Mouse (Mus musculus): ENCODE results near the gene St3gal5. TPM values are rescaled to one million over a fixed set of nuclear protein-coding genes. Genes with fewer than 3 reads are reported as not detected.
"Not testable (repeated sequence)": the region's sequence is repeated elsewhere in the genome, so short reads cannot be mapped to it uniquely, and the experiment has no call there.

The St3gal5 gene
- 10 to 100 TPM; 85.0 to 99.9 TPM for total RNA-seq (2021)
- long read RNA-seq, experiment 1, transcript St3gal5-201 (7 exons, 2,258 nt), result major isoform, 130 of 165 reads
- long read RNA-seq, experiment 1, transcript St3gal5-202 (7 exons, 2,439 nt), result minor isoform, 7 of 165 reads
- long read RNA-seq, experiment 1, partial matches to known transcripts, result 16 of 165 reads
- long read RNA-seq, experiment 1, other reads (novel, unspliced or antisense), result 12 of 165 reads
- long read RNA-seq, experiment 2, transcript St3gal5-201 (7 exons, 2,258 nt), result major isoform, 127 of 171 reads
- long read RNA-seq, experiment 2, transcript St3gal5-202 (7 exons, 2,439 nt), result minor isoform, 14 of 171 reads
- long read RNA-seq, experiment 2, partial matches to known transcripts, result 14 of 171 reads
- long read RNA-seq, experiment 2, other reads (novel, unspliced or antisense), result 16 of 171 reads

GRCm38 (mm10) chr6:72097181-72097995 lies at the start of gene St3gal5:
TSS of gene St3gal5 (plus strand) at chr6:72097592.
- peak; percentile 79 to 89 for DNase-seq
- intact Hi-C loops (cut with DNase I), result loop anchor here (5.0 to 10.0 kb wide), 3 partner anchors 65 to 167 kb away; no protein-coding TSS in a partner anchor

DNA sequence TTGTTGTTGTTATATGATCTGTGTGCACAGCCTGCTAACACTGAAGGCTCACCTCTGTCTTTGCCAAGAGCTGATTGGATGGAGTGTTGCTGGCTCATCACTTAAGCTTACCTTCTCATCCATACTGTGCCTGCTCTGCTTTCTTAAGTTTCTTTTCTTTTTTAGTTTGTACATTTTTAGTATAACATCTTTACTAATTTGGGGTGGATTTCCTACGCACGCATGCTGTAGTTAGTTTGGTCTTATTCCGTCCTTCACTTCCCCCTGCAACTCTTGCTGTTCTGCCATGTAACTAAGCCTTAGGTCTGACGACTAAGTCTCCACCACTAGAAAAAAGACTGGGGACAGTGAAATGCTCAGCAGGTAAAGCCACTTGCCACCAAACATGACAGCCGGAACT lies 48.7 kb upstream of the St3gal5 start:
- intact Hi-C loops (cut with DNase I), result no loop called here
- no peak for DNase-seq

GRCm38 (mm10) chr6:72049941-72050340 lies 47.5 kb upstream of the St3gal5 start:
- no peak for DNase-seq
- intact Hi-C loops (cut with DNase I), result no loop called here

GRCm38 (mm10) chr6:72050827-72051226 lies 46.6 kb upstream of the St3gal5 start:
- DNase-seq, result no peak
- intact Hi-C loops (cut with DNase I), result no loop called here

DNA sequence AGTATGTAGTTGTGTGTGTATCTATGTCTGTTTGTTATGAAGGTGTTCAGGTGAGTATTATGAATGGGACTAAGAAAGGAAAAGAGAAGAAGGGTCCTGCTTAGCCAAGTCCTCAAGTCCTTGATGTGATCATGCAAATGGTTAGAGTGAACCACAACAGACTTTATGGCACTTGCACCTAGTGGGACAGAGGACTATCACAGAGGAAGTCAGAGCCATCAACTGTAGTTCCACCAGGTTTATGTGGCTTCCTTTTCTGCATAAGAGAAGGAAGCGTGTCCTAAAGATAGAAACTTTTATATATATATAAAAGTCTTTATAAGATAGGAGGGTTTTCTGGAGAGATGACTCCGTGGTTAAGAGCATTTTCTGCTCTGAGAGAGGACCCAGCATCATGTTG lies 46.1 kb upstream of the St3gal5 start:
- intact Hi-C loops (cut with DNase I), result no loop called here
- no peak for DNase-seq

DNA sequence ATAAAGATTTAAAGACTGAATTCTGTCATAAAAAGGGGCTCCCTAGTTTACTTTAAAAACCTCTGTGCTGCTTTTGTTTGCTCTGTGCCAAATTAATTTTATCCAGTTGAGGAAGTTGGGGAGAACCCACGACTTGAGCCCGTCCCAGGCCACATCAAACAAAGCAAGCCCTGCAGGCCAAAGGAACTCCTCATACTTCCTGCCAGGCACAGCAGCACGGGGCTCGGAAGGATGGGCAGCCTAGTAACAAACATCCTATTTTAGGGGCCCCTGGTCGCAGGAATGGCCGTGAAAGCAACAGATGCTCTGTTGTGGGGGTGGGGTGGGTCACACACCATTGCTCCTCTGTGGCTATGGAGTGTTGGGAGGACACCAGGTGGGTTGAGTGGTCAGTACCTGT lies 45.6 kb upstream of the St3gal5 start:
- intact Hi-C loops (cut with DNase I), result no loop called here
- no peak for DNase-seq

DNA sequence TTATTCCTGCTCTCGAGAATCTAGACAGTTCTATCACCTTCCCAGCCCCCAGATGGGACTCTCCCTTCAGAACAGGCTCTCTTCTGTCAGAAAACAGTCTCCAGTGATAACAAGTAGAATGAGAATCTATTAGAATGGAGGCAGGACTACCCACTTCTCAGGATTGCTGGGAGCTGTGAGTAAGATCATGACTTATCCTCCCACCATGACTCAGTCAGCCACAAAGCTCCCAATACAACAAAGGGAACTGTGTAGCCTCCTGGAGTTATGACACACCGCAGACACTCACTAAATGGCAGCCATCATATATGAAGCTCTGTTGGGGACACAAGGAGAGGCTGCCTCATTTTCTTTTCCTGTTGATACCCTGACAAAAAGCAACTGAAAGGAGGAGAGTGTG lies 40.8 kb upstream of the St3gal5 start:
- intact Hi-C loops (cut with DNase I), result no loop called here
- DNase-seq, result no peak

GRCm38 (mm10) chr6:72058398-72058889 lies 38.9 kb upstream of the St3gal5 start:
- intact Hi-C loops (cut with DNase I), result no loop called here

GRCm38 (mm10) chr6:72060677-72061076 lies 36.7 kb upstream of the St3gal5 start:
- intact Hi-C loops (cut with DNase I); DNase-seq: not testable (repeated sequence)

More at GRCm38 (mm10) chr6:72058398-72058889, 38.9 kb upstream of the St3gal5 start:
- no peak for DNase-seq

DNA sequence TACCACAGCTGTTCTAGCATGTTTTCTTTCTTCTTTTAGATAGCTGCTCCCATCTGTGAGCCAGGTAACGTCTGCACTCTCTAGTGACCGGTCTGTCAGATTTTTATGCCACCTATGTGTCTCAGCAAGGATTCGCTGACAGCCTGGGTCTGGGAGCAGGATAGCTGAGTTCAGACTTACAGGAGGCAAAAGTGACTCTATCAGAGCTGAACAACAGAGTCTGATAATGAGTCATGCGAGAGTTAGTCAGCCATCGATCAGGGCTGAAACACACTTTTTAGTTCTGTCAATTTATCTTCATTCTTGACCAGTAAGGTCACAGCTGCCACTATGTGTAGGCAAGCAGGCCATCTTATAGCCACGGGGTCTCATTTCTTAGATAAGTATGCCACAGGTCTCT lies 33.7 kb upstream of the St3gal5 start:
- no peak for DNase-seq
- intact Hi-C loops (cut with DNase I), result no loop called here

- intact Hi-C loops (cut with DNase I), result no loop called here
- DNase-seq, result no peak
Observed at GRCm38 (mm10) chr6:72065988-72066387, 31.4 kb upstream of the St3gal5 start.

DNA sequence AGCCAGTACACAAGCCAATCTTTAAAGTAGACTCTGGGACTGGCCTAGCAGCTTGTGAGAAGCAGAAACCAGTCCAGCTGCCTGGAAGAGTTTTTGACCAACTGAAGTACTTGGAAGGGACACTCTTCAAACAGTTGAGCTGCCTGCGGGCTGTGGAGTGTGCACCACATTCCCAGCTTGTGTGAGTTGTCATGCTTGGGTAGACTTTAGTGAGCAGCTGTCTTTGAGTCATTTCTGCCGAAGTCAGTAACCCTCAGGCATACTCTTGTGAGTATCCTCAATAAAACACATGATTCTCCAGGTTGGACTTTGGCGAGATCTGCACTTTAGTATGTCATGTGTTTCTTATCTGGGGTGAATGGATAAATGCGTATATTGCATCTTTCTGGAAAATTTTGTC lies 29.0 kb upstream of the St3gal5 start:
- intact Hi-C loops (cut with DNase I), result no loop called here

DNA sequence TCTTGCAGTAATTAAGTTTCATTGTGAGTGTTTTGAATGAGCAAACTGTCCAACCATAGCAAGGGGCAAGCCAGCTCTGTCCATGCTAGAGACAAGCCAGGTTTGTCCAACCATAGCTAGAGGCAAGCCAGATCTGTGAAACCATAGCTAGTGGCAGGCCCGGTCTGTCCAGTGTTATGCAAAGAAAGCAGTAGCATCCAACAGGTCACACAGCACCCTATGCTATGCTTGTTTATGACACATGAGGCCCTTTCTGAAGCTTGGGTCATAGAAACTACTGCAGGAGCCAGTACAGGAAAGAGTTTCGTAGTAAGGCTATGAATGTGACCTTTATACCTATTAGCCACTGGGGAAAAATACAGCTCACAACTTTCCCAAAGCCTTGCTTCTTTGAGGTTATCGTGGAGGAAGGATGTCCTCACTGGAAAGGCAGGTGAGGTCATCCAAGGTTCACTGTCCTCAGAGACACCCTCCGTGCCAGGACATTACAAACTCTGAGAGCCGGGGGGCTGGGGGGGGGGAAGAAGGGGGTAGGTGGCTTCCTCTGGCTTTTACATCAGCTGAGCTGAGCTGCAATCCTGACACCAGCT lies 26.0 kb upstream of the St3gal5 start:
- DNase-seq, result no peak
- intact Hi-C loops (cut with DNase I), result no loop called here

More for the DNA sequence above, 29.0 kb upstream of the St3gal5 start:
- DNase-seq, result no peak

DNA sequence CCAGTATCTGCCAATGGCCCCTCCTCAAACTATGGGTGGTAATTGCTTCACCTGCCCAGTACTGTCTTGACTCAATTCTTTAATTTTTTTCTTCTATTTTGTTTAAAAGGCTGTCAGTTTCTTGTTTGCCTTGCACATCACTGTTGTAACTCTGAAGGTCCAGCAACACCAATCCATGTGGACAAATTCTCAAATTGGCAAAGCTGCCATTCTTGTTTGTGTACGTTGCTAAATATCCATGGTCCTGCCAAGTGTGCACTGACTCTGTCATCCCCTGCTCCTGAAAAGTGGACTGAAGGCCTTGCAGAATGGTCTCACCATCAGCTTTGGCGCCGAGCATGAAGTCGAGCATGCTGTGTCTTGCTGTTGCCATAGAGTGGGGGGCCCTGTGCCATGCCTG lies 23.6 kb upstream of the St3gal5 start:
- DNase-seq, result no peak
- intact Hi-C loops (cut with DNase I), result no loop called here

DNA sequence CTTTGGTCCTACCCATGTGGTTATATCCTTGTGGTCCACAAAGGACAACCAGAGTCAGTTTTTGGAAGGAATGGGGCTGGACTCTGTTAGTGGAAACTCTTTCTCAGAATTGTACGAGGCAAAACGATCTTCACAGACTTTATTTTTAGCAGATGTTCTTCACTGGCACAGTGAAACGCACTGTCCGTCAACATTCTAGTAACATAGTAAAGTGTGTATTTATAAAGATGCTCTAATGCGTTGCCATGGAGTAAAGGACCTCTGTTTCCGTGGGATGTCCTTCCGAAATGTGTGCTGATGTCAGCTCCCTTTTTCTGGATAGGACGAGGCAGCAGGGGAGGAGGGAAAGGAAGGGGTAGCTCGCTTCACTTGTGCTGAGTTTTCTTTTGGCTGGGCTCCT lies 20.9 kb upstream of the St3gal5 start:
- intact Hi-C loops (cut with DNase I), result no loop called here
- DNase-seq, result no peak

GRCm38 (mm10) chr6:72078178-72078577 lies 19.2 kb upstream of the St3gal5 start:
- intact Hi-C loops (cut with DNase I), result no loop called here
- DNase-seq, result no peak

- peak; percentile 20 to 28 for DNase-seq
- intact Hi-C loops (cut with DNase I), result no loop called here
Observed at GRCm38 (mm10) chr6:72081318-72082024, 15.9 kb upstream of the St3gal5 start.

DNA sequence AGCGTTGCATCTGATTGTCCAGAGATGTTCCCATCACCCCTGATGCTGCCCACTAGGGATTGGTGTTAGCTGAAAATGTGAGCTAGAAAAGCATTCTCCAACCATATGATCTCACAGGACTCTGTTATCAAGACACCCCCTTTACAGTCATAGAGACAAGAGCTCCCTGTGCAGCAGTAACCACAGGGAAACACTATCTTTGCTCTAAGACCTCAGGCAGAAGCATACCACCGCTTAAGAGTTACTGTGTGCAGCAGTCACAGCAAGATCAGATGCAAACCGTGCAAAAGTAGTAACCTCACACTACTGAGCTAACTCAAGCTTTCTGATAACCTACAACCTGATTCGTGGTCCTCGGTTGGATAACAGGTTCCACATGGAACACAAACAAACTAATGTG lies 10.0 kb upstream of the St3gal5 start:
- intact Hi-C loops (cut with DNase I), result no loop called here
- no peak for DNase-seq

DNA sequence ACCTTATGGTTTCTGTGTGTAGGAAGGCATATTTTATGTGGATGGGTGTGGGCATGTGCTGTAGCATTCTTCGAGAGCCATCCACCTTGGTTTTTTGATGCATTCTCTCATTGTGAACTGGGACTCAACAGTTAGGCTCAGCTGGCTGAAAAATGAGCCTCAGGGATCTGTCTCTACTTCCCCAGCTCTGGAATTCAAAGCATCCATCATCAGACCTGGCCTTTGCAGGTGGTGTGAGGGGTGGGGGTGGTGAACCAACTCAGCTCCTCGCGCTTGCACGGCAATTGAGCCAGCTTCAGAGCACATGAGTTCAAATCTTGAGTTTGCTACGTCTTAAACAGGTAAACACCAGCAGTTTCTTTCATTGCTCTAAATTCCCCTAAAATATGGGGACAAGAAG lies 7.5 kb upstream of the St3gal5 start:
- DNase-seq, result no peak
- intact Hi-C loops (cut with DNase I), result loop anchor here (10.0 kb wide), 1 partner anchor 175 kb away; no protein-coding TSS in a partner anchor

DNA sequence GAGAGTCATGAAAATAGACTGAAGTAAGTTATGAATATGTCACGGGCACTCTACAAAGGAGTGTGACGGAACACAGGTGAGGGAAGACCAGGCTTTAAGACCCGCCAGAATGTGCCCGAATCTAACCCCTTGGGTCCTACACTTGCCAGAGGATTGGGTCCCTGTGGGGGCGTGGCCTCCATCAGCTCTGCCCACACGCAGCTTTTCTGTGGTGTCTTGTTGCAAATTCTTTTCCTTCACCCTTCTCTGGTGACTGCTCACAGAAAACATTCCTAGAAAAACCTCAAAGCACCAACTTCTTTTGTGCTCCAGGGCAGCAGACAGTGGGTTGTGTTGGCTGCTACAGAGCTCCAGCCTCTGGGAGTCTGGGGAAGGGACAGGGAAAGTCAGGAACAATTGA lies 6.4 kb upstream of the St3gal5 start:
- intact Hi-C loops (cut with DNase I), result loop anchor here (10.0 kb wide), 1 partner anchor 174 kb away; no protein-coding TSS in a partner anchor
- no peak for DNase-seq

All from gastrocnemius, postnatal 36 days (tissue).